Mouse (Mus musculus) natural killer cell, adult 2 months (primary cell): ENCODE results near the gene Tank.

Source experiments
- DNase-seq, 2 experiments: peaks; one replicate each; pipeline ENCODE4 v3.0.0; 2022; ENCODE audit warnings: low spot score in 2 of 2

The Tank gene

GRCm38 (mm10) chr2:61580091-61580490 lies 1.7 kb downstream of the Tank start:
- no peak for DNase-seq

GRCm38 (mm10) chr2:61580555-61581080 lies 2.2 kb downstream of the Tank start:
- DNase-seq = no peak

GRCm38 (mm10) chr2:61582578-61583315 lies 4.4 kb downstream of the Tank start:
- DNase-seq = no peak

GRCm38 (mm10) chr2:61585447-61585846 lies 7.1 kb downstream of the Tank start:
- DNase-seq = no peak

- no peak for DNase-seq
These were observed 7.8 kb downstream of the Tank start for GRCm38 (mm10) chr2:61586166-61586565.

GRCm38 (mm10) chr2:61590751-61591150 lies 12.4 kb downstream of the Tank start:
- DNase-seq = no peak

- DNase-seq = no peak
These were observed 13.7 kb downstream of the Tank start for GRCm38 (mm10) chr2:61592095-61592494.

GRCm38 (mm10) chr2:61592699-61593029 lies 14.3 kb downstream of the Tank start:
- no peak for DNase-seq

GRCm38 (mm10) chr2:61593030-61593811 lies 14.8 kb downstream of the Tank start:
- peak; percentile 97 to 98 for DNase-seq

- DNase-seq = peak in 1 of 2 experiments; percentile 5
These were observed 15.5 kb downstream of the Tank start for GRCm38 (mm10) chr2:61593871-61594304.

- DNase-seq = no peak
These were observed 21.3 kb downstream of the Tank start for GRCm38 (mm10) chr2:61599730-61600129.

GRCm38 (mm10) chr2:61603461-61603860 lies 25.1 kb downstream of the Tank start:
- DNase-seq = no peak

- DNase-seq = no peak
These were observed 28.6 kb downstream of the Tank start for GRCm38 (mm10) chr2:61606942-61607341.

GRCm38 (mm10) chr2:61623996-61624395 lies 45.6 kb downstream of the Tank start:
- DNase-seq = no peak

GRCm38 (mm10) chr2:61630864-61631555 lies 52.6 kb downstream of the Tank start:
- no peak for DNase-seq

GRCm38 (mm10) chr2:61635099-61635498 lies 56.7 kb downstream of the Tank start:
- DNase-seq = no peak

- no peak for DNase-seq
These were observed 59.8 kb downstream of the Tank start for GRCm38 (mm10) chr2:61638182-61638581.

- DNase-seq = peak in 1 of 2 experiments; percentile 27
These were observed 64.3 kb downstream of the Tank start for GRCm38 (mm10) chr2:61642452-61643368.

GRCm38 (mm10) chr2:61651206-61651605 lies 72.8 kb downstream of the Tank start:
- DNase-seq = no peak

- DNase-seq = no peak
These were observed 73.3 kb downstream of the Tank start for GRCm38 (mm10) chr2:61651640-61652039.

- DNase-seq = no peak
These were observed 76.6 kb downstream of the Tank start for GRCm38 (mm10) chr2:61655046-61655381.
